Mouse (Mus musculus): Measurements from ENCODE around the gene Patj. TPM values are rescaled to one million over a fixed set of nuclear protein-coding genes. Genes with fewer than 3 reads are reported as not detected.

Patj gene
- total and polyA plus RNA-seq, 3 experiments = 0.19 to 0.46 TPM; not detected in 1

DNA sequence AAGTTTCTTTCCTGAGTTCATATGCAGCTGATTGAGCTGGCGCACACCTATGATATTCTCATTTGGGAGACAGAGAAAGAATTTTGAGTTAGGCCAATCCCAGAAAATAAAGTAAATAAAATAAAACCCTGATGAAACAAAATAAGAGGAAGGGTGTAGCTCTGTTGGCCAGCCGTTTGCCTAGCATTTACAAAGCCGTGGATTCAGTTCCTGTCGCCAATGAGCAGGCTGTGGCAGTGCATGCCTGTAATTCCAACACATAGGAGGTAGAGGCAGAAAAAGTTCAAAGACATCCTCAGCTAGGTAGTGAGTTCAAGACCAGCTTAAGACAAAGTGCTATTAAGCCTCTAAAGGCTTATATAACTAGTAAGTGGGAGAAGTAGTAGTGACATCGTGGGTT is 55.2 kb downstream of the Patj start:
- no peak overlapping the region for H3K9ac ChIP-seq (ENCODE audit: control insufficient read depth, low read depth, low read length, poor library complexity, severe bottlenecking)
- peaks cover 0 to 5% of the 10 kb centered on the region in 2 experiments; a peak in 3 of 4 replicates for H3K4me1 ChIP-seq (ENCODE audit: control insufficient read depth in 1 of 2, insufficient read depth in 2 of 2, low read length in 2 of 2)
- no peak for TF ChIP-seq MYC (IDR thresholded peaks at IDR 0.05; ENCODE audit: low read depth, low read length)
- TF ChIP-seq USF2 (IDR thresholded peaks at IDR 0.05; ENCODE audit: borderline replicate concordance in 1 of 2, insufficient read depth in 1 of 2, low read depth in 1 of 2, low read length in 2 of 2) = no peak
- TF ChIP-seq ZC3H11A (IDR thresholded peaks at IDR 0.05; ENCODE audit: low read depth, low read length) = no peak
- no peak for TF ChIP-seq GABPA (IDR thresholded peaks at IDR 0.05; ENCODE audit: low read depth, low read length)
- no peak for TF ChIP-seq CHD1 (IDR thresholded peaks at IDR 0.05; ENCODE audit: low read depth, low read length)
- no peak for TF ChIP-seq RAD21 (IDR thresholded peaks at IDR 0.05; ENCODE audit: low read depth, low read length)
- no peak for TF ChIP-seq MAFK (IDR thresholded peaks at IDR 0.05; ENCODE audit: borderline replicate concordance, low read depth, low read length)
- no peak for TF ChIP-seq KAT2A (conservative IDR thresholded peaks at IDR 0.05; ENCODE audit: low read depth, low read length)
- no peak for TF ChIP-seq TCF12 (IDR thresholded peaks at IDR 0.05; ENCODE audit: low read depth, low read length)
- TF ChIP-seq ELF1 (IDR thresholded peaks at IDR 0.05; ENCODE audit: low read depth, low read length) = no peak
- no peak for TF ChIP-seq MXI1 (IDR thresholded peaks at IDR 0.05; ENCODE audit: low read depth, low read length)
- TF ChIP-seq ZMIZ1 (IDR thresholded peaks at IDR 0.05; ENCODE audit: low read depth, low read length) = no peak
- TF ChIP-seq MEF2A (IDR thresholded peaks at IDR 0.05; ENCODE audit: extremely low read depth, insufficient replicate concordance, low read depth, low read length, poor library complexity, severe bottlenecking) = no peak
- no peak for TF ChIP-seq HCFC1 (IDR thresholded peaks at IDR 0.05; ENCODE audit: low read depth, low read length)
- TF ChIP-seq JUND (IDR thresholded peaks at IDR 0.05; ENCODE audit: low read depth, low read length) = no peak
- TF ChIP-seq GATA1 (IDR thresholded peaks at IDR 0.05; ENCODE audit: low read depth, low read length) = no peak
- no peak for TF ChIP-seq E2F4 (IDR thresholded peaks at IDR 0.05; ENCODE audit: borderline replicate concordance, low read depth, low read length)
- TF ChIP-seq SMC3 (IDR thresholded peaks at IDR 0.05; ENCODE audit: low read depth, low read length) = no peak
- no peak for TF ChIP-seq TAL1 (IDR thresholded peaks at IDR 0.05; ENCODE audit: low read length)
- no peak for TF ChIP-seq MAZ (IDR thresholded peaks at IDR 0.05; ENCODE audit: low read depth, low read length)
- H3K79me2 ChIP-seq (ENCODE audit: control insufficient read depth, insufficient read depth, low read length, poor library complexity) = no peaks in the 10 kb centered on the region
- H3K9me3 ChIP-seq (replicated peaks; ENCODE audit: insufficient read depth, low read length) = no peaks in the 10 kb centered on the region
- DNase-seq (ENCODE audit: low read depth, low spot score) = no peak
- no peak overlapping the region for H3K4me3 ChIP-seq (ENCODE audit: control insufficient read depth in 1 of 2, insufficient read depth in 1 of 2, low read depth in 2 of 2, low read length in 2 of 2)
- H3K27me3 ChIP-seq (ENCODE audit: control insufficient read depth in 1 of 2, insufficient read depth in 2 of 2, low read length in 2 of 2) = peaks cover 0 to 3% of the 10 kb centered on the region in 2 experiments; a peak in 2 of 4 replicates
- peaks cover 0 to 5% of the 10 kb centered on the region in 2 experiments; a peak in 2 of 4 replicates for H3K36me3 ChIP-seq (ENCODE audit: control insufficient read depth in 1 of 2, insufficient read depth in 2 of 2, low read length in 2 of 2)
- no peak overlapping the region for H3K27ac ChIP-seq (ENCODE audit: control insufficient read depth, low read depth, low read length)

DNA sequence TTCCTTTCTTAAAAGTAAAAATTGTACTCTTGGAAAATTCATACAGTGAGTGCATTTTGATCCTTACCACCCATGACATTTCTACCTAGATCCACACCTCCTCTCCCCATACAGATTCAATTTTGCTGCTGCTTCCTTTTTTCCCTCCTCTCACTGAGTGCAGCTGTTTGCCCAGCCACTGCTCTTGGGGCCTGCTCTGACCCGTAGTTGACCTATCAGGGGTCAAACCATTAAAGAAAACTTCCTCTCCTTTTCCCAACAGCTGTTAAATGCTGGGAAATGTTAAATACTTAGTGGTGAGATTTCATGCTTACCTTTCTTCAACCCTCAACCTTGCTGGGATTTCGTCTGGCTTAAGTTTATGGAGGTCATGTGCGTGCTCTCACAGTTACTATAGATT is 55.7 kb downstream of the Patj start:
- no peaks in the 10 kb centered on the region for H3K79me2 ChIP-seq (ENCODE audit: control insufficient read depth, insufficient read depth, low read length, poor library complexity)
- no peaks in the 10 kb centered on the region for H3K9me3 ChIP-seq (replicated peaks; ENCODE audit: insufficient read depth, low read length)
- DNase-seq (ENCODE audit: low read depth, low spot score) = no peak
- TF ChIP-seq CHD1 (IDR thresholded peaks at IDR 0.05; ENCODE audit: low read depth, low read length) = no peak
- no peak for TF ChIP-seq CHD2 (IDR thresholded peaks at IDR 0.05; ENCODE audit: low read length)
- TF ChIP-seq RAD21 (IDR thresholded peaks at IDR 0.05; ENCODE audit: low read depth, low read length) = no peak
- no peak for TF ChIP-seq EP300 (IDR thresholded peaks at IDR 0.05; ENCODE audit: low read depth in 1 of 2, low read length in 2 of 2)
- no peak for TF ChIP-seq MXI1 (IDR thresholded peaks at IDR 0.05; ENCODE audit: low read depth, low read length)
- TF ChIP-seq UBTF (IDR thresholded peaks at IDR 0.05; ENCODE audit: borderline replicate concordance, insufficient read depth, low read depth, low read length) = no peak
- TF ChIP-seq BHLHE40 (IDR thresholded peaks at IDR 0.05; ENCODE audit: borderline replicate concordance, low read depth, low read length) = no peak
- TF ChIP-seq HCFC1 (IDR thresholded peaks at IDR 0.05; ENCODE audit: low read depth, low read length) = no peak
- no peak for TF ChIP-seq NRF1 (IDR thresholded peaks at IDR 0.05; ENCODE audit: insufficient read depth, low read depth, low read length, poor library complexity, severe bottlenecking)
- peaks cover 0 to 5% of the 10 kb centered on the region in 2 experiments; a peak in 2 of 4 replicates for H3K36me3 ChIP-seq (ENCODE audit: control insufficient read depth in 1 of 2, insufficient read depth in 2 of 2, low read length in 2 of 2)
- no peak overlapping the region for H3K9ac ChIP-seq (ENCODE audit: control insufficient read depth, low read depth, low read length, poor library complexity, severe bottlenecking)
- H3K27ac ChIP-seq (ENCODE audit: control insufficient read depth, low read depth, low read length) = no peak overlapping the region
- H3K4me3 ChIP-seq (ENCODE audit: control insufficient read depth in 1 of 2, insufficient read depth in 1 of 2, low read depth in 2 of 2, low read length in 2 of 2) = no peak overlapping the region
- H3K4me1 ChIP-seq (ENCODE audit: control insufficient read depth in 1 of 2, insufficient read depth in 2 of 2, low read length in 2 of 2) = peaks cover 0 to 5% of the 10 kb centered on the region in 2 experiments; a peak in 3 of 4 replicates
- H3K27me3 ChIP-seq (ENCODE audit: control insufficient read depth in 1 of 2, insufficient read depth in 2 of 2, low read length in 2 of 2) = peaks cover 0 to 3% of the 10 kb centered on the region in 2 experiments; a peak in 2 of 4 replicates
